Mouse (Mus musculus): ENCODE results near the gene Rhot2. TPM values are rescaled to one million over a fixed set of nuclear protein-coding genes. Genes with fewer than 3 reads are reported as not detected.
A peak's percentile ranks its signal among the peaks of the same experiment; 100 is the strongest.

The Rhot2 gene
- total and polyA plus RNA-seq, 3 experiments = 16.2 to 33.8 (median 17.3) TPM

DNA sequence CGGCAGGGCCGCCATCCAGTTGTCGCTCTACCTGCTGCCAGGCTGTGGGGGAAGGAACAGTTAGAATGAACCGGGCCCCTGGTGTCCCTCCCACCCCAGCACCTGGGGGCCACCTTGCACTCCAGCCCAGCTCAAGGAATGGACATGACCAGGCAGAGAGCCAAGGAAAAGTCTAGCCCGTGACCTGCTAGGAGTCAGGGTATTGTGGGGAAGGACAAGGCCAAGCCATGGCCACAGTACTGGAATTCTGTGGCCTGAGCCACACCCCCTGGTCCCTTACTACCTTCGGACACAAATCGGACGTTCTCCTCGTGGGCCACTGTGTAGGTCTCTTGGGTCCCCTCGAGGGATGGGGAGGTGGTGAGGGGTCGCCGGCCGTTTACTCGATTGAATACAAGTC is 19.7 kb upstream of the Rhot2 start:
- dilution Hi-C loops (cut with MboI; ENCODE audit: extremely low pct_ligation_motif_present, extremely low pct_unique_long_range_greater_than_20kb, low sequenced_read_pairs) = no loop called here

GRCm38 (mm10) chr17:25863681-25864080 is 19.0 kb upstream of the Rhot2 start:
- H3K79me2 ChIP-seq (replicated peaks; ENCODE audit: control insufficient read depth, extremely low read depth, insufficient read depth, poor library complexity, severe bottlenecking) = no peaks in the 10 kb centered on the region
- no peak overlapping the region for H3K9ac ChIP-seq (ENCODE audit: insufficient read depth, low read depth)
- TF ChIP-seq UBTF (IDR thresholded peaks at IDR 0.05; ENCODE audit: low read depth, low read length) (no peak), BHLHE40 (IDR thresholded peaks at IDR 0.05; ENCODE audit: low read depth, low read length) (no peak), EP300 (IDR thresholded peaks at IDR 0.05; ENCODE audit: low read length) (no peak), CTCF (conservative IDR thresholded peaks at IDR 0.05 in 1 of 2, IDR thresholded peaks at IDR 0.05 in 1 of 2; ENCODE audit: low read depth in 2 of 2, low read length in 2 of 2) (peak in 1 of 2 experiments; percentile 19; a peak in 1 of 4 replicates)
- DNase-seq (ENCODE audit: extremely low read depth) = no peak
- in situ Hi-C loops (cut with MboI; ENCODE audit: low pct_ligation_motif_present, low pct_unique_long_range_greater_than_20kb, low sequenced_read_pairs) = no loop called here
- H3K4me2 ChIP-seq (ENCODE audit: insufficient read depth, low read depth, poor library complexity, severe bottlenecking) = no peak overlapping the region
- peaks cover 37% of the 10 kb centered on the region for H3K27me3 ChIP-seq (replicated peaks)
- no peaks in the 10 kb centered on the region for H3K9me3 ChIP-seq (replicated peaks; ENCODE audit: low read length)
- H3K36me3 ChIP-seq (replicated peaks in 1 of 2; ENCODE audit: control insufficient read depth in 1 of 2, insufficient read depth in 1 of 2, low read length in 1 of 2) = peaks cover 0 to 11% of the 10 kb centered on the region in 2 experiments
- dilution Hi-C loops (cut with MboI; ENCODE audit: extremely low pct_ligation_motif_present, extremely low pct_unique_long_range_greater_than_20kb, low sequenced_read_pairs) = no loop called here
- H3K4me1 ChIP-seq (ENCODE audit: control insufficient read depth in 1 of 2, insufficient read depth in 2 of 2) = peaks cover 13 to 37% of the 10 kb centered on the region in 2 experiments
- no peak overlapping the region for H3K4me3 ChIP-seq (replicated peaks in 1 of 3; ENCODE audit: low read depth in 2 of 3, low read length in 2 of 3, poor library complexity in 1 of 3)
- H3K27ac ChIP-seq (ENCODE audit: insufficient read depth, low read depth) = no peak overlapping the region

More for the DNA sequence above, 19.7 kb upstream of the Rhot2 start:
- in situ Hi-C loops (cut with MboI; ENCODE audit: low pct_ligation_motif_present, low pct_unique_long_range_greater_than_20kb, low sequenced_read_pairs) = no loop called here
- Histone ChIP-seq H3K4me3 (replicated peaks in 1 of 3; ENCODE audit: low read depth in 2 of 3, low read length in 2 of 3, poor library complexity in 1 of 3) (no peak overlapping the region), H3K4me1 (ENCODE audit: control insufficient read depth in 1 of 2, insufficient read depth in 2 of 2) (peaks cover 13 to 40% of the 10 kb centered on the region in 2 experiments), H3K27ac (ENCODE audit: insufficient read depth, low read depth) (no peak overlapping the region), H3K4me2 (ENCODE audit: insufficient read depth, low read depth, poor library complexity, severe bottlenecking) (no peak overlapping the region), H3K9me3 (replicated peaks; ENCODE audit: low read length) (no peaks in the 10 kb centered on the region), H3K27me3 (replicated peaks) (peaks cover 42% of the 10 kb centered on the region), H3K79me2 (replicated peaks; ENCODE audit: control insufficient read depth, extremely low read depth, insufficient read depth, poor library complexity, severe bottlenecking) (no peaks in the 10 kb centered on the region), H3K9ac (ENCODE audit: insufficient read depth, low read depth) (no peak overlapping the region), H3K36me3 (replicated peaks in 1 of 2; ENCODE audit: control insufficient read depth in 1 of 2, insufficient read depth in 1 of 2, low read length in 1 of 2) (peaks cover 0 to 5% of the 10 kb centered on the region in 2 experiments)
- no peak for TF ChIP-seq MAZ (IDR thresholded peaks at IDR 0.05; ENCODE audit: low read depth, low read length)
- no peak for TF ChIP-seq NELFE (IDR thresholded peaks at IDR 0.05; ENCODE audit: low read depth, low read length)
- TF ChIP-seq KAT2A (IDR thresholded peaks at IDR 0.05; ENCODE audit: insufficient replicate concordance, low read length) = no peak
- TF ChIP-seq POLR2AphosphoS2 (IDR thresholded peaks at IDR 0.05; ENCODE audit: low read depth, low read length) = no peak
- no peak for TF ChIP-seq ZNF384 (IDR thresholded peaks at IDR 0.05; ENCODE audit: low read depth, low read length)
- no peak for DNase-seq (ENCODE audit: extremely low read depth)

GRCm38 (mm10) chr17:25861704-25862612 is 17.3 kb upstream of the Rhot2 start:
- Histone ChIP-seq H3K4me1 (ENCODE audit: control insufficient read depth in 1 of 2, insufficient read depth in 2 of 2) (peaks cover 9 to 25% of the 10 kb centered on the region in 2 experiments), H3K27me3 (replicated peaks) (peaks cover 21% of the 10 kb centered on the region), H3K9me3 (replicated peaks; ENCODE audit: low read length) (no peaks in the 10 kb centered on the region), H3K9ac (ENCODE audit: insufficient read depth, low read depth) (peak overlapping the region; percentile 78), H3K4me3 (replicated peaks in 1 of 3; ENCODE audit: low read depth in 2 of 3, low read length in 2 of 3, poor library complexity in 1 of 3) (peak overlapping the region; percentile 70 to 86 (median 80)), H3K27ac (ENCODE audit: insufficient read depth, low read depth) (peak overlapping the region; percentile 38), H3K79me2 (replicated peaks; ENCODE audit: control insufficient read depth, extremely low read depth, insufficient read depth, poor library complexity, severe bottlenecking) (no peaks in the 10 kb centered on the region), H3K4me2 (ENCODE audit: insufficient read depth, low read depth, poor library complexity, severe bottlenecking) (peak overlapping the region; percentile 64), H3K36me3 (replicated peaks in 1 of 2; ENCODE audit: control insufficient read depth in 1 of 2, insufficient read depth in 1 of 2, low read length in 1 of 2) (peaks cover 4 to 15% of the 10 kb centered on the region in 2 experiments)
- DNase-seq (ENCODE audit: extremely low read depth) = no peak
- in situ Hi-C loops (cut with MboI; ENCODE audit: low pct_ligation_motif_present, low pct_unique_long_range_greater_than_20kb, low sequenced_read_pairs) (no loop called here), dilution Hi-C loops (cut with MboI; ENCODE audit: extremely low pct_ligation_motif_present, extremely low pct_unique_long_range_greater_than_20kb, low sequenced_read_pairs) (no loop called here)
- TF ChIP-seq ZMIZ1 (IDR thresholded peaks at IDR 0.05; ENCODE audit: low read depth, low read length) = no peak
- TF ChIP-seq POLR2AphosphoS2 (IDR thresholded peaks at IDR 0.05; ENCODE audit: low read depth, low read length) = no peak
- TF ChIP-seq E2F4 (IDR thresholded peaks at IDR 0.05; ENCODE audit: insufficient replicate concordance, low read depth, low read length) = no peak
- TF ChIP-seq TCF12 (IDR thresholded peaks at IDR 0.05; ENCODE audit: low read depth, low read length) = 0 out of 2 replicates have a peak, but pooled peaks have one; percentile 30
- no peak for TF ChIP-seq CTCF (conservative IDR thresholded peaks at IDR 0.05 in 1 of 2, IDR thresholded peaks at IDR 0.05 in 1 of 2; ENCODE audit: low read depth in 2 of 2, low read length in 2 of 2)
- no peak for TF ChIP-seq BHLHE40 (IDR thresholded peaks at IDR 0.05; ENCODE audit: low read depth, low read length)
- no peak for TF ChIP-seq NELFE (IDR thresholded peaks at IDR 0.05; ENCODE audit: low read depth, low read length)
- TF ChIP-seq MAFK (IDR thresholded peaks at IDR 0.05; ENCODE audit: insufficient replicate concordance, low read length) = no peak
- no peak for TF ChIP-seq SMC3 (IDR thresholded peaks at IDR 0.05; ENCODE audit: low read depth, low read length)
- TF ChIP-seq ZC3H11A (IDR thresholded peaks at IDR 0.05; ENCODE audit: low read depth, low read length) = no peak
- no peak for TF ChIP-seq MXI1 (IDR thresholded peaks at IDR 0.05; ENCODE audit: low read depth, low read length)
- 0 out of 2 replicates have a peak, but pooled peaks have one; percentile 24 for TF ChIP-seq EP300 (IDR thresholded peaks at IDR 0.05; ENCODE audit: low read length)
- TF ChIP-seq MAX (IDR thresholded peaks at IDR 0.05; ENCODE audit: low read length) = 0 out of 2 replicates have a peak, but pooled peaks have one; percentile 18
- 0 out of 2 replicates have a peak, but pooled peaks have one; percentile 25 for TF ChIP-seq MAZ (IDR thresholded peaks at IDR 0.05; ENCODE audit: low read depth, low read length)
- TF ChIP-seq GABPA (IDR thresholded peaks at IDR 0.05; ENCODE audit: insufficient replicate concordance, low read depth, low read length) = no peak
- TF ChIP-seq ELF1 (IDR thresholded peaks at IDR 0.05; ENCODE audit: low read depth, low read length) = no peak
- no peak for TF ChIP-seq NRF1 (IDR thresholded peaks at IDR 0.05; ENCODE audit: low read depth, low read length)
- TF ChIP-seq RCOR1 (conservative IDR thresholded peaks at IDR 0.05; ENCODE audit: low read depth, low read length) = no peak
- TF ChIP-seq PAX5 (IDR thresholded peaks at IDR 0.05; ENCODE audit: low read length) = no peak
